Mouse (Mus musculus): ENCODE measurements around the gene Hdac6.

- TF ChIP-seq CTCF (IDR thresholded peaks at IDR 0.05; ENCODE audit: extremely low read depth, insufficient read length, insufficient replicate concordance, low read depth, low read length) (no peak), POLR2A (IDR thresholded peaks at IDR 0.05; ENCODE audit: low read depth, low read length) (no peak)
Measured at GRCm38 (mm10) chrX:7968226-7968625, 20.5 kb upstream of the Hdac6 start.

Data from small intestine, adult 2 months (tissue).